Mouse (Mus musculus) hindbrain, embryonic 10.5 days (tissue): ENCODE results near the gene Nrxn3. TPM values are rescaled to one million over a fixed set of nuclear protein-coding genes. Genes with fewer than 3 reads are reported as not detected.

ENCODE experiments used
- DNase-seq: peaks from one replicate; pipeline ENCODE4 v3.0.0-alpha.2; 2017; ENCODE audit warnings: low spot score
- H3K27ac ChIP-seq: fragments of 300-500 bp; sonication (generic); 2 replicates; pipeline ENCODE4 v1.5.1; 2016; ENCODE audit warnings: mild to moderate bottlenecking, moderate library complexity
- H3K27me3 ChIP-seq: fragments of 300-500 bp; sonication (generic); 2 replicates; pipeline ENCODE4 v1.6.1; 2016; ENCODE audit warnings: mild to moderate bottlenecking; ENCODE audit not compliant: poor library complexity, insufficient read depth, severe bottlenecking
- H3K36me3 ChIP-seq: fragments of 300-500 bp; sonication (generic); 2 replicates; pipeline ENCODE4 v1.6.1; 2016; ENCODE audit warnings: mild to moderate bottlenecking, moderate library complexity
- H3K4me1 ChIP-seq: fragments of 300-500 bp; sonication (generic); replicated peaks from 2 replicates; pipeline ENCODE4 v1.6.1; 2016; ENCODE audit warnings: mild to moderate bottlenecking
- H3K4me3 ChIP-seq: fragments of 300-500 bp; sonication (generic); 2 replicates; pipeline ENCODE4 v1.5.1; 2016; ENCODE audit warnings: mild to moderate bottlenecking, moderate library complexity
- H3K9me3 ChIP-seq: fragments of 300-500 bp; sonication (generic); 2 replicates; pipeline ENCODE4 v1.6.1; 2016; ENCODE audit warnings: mild to moderate bottlenecking, moderate library complexity
- WGBS: fragments of 180-500 bp; shearing (Covaris S2); methylation state at CpG from one replicate; pipeline ENCODE4 v1.1.7; 2016; 5-methylcytosine and 5-hydroxymethylcytosine counted together
- polyA plus RNA-seq: library from polyadenylated mRNA; unstranded; fragments of >200 nt; fragmentation: Nextera tagmentation; extraction: Ambion mirVana; gene quantifications from 2 replicates; pipeline ENCODE4 v1.2.1, GENCODE M21; 2016

Nrxn3 gene
- polyA plus RNA-seq, 1 experiment from 2014 or later: 23.5 TPM

DNA sequence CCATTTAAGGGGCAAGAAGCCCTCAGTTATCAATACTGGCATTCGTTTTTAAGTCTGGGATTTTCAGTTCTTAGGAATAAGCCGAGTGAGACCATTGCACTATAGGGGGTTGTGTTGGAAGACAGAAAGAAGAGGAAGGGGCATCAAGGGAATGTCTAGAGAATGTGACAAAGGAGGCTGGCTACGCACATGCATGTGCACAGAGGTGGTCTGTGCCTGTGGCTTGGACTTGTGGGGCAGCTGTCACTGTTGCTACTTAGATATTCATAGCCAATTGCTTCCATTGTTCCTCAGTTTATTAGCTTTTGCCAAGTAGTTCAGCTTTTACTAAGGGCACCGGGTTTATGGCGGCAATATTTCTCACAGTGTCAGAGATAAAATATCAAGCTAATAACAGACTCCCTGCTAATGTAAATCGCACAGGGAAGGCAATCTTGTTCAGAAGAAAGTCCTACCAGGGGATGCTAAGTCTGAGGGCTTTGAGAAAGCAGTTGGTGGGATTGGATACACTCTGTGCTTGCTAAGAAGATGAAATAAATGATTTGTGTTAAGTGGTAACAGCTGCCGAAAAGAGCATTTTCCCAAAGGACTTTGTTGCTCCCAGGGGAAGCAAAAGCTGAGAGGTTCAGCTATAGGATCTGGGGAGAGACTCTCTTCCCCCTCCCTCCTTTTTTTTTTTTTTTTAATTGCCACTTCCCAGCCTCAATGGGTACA, 177.5 kb downstream of the Nrxn3 start:
- H3K27ac ChIP-seq: no peak overlapping the region

DNA sequence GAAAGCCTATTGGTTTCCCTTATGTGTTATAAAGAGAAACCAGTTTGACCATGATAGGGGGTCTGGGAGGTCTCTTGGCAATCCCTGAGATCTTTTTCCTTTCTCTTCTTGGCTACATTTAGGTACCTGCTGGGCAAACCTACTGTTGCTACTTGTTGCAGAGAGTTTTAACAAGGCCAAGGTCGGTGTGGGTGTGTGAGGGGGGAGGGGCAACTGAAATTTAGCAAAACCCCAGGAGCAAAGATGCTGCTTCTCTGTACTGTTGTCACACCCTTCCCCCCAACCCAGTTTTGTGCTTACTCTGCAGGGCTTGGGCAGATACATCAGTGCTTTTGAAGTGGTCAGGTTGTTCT, 178.0 kb downstream of the Nrxn3 start:
- Histone ChIP-seq H3K36me3 (no peaks in the 10 kb centered on the region), H3K4me1 (peaks cover 12% of the 10 kb centered on the region; the same call in 1 of the 2 replicates), H3K27me3 (no peaks in the 10 kb centered on the region), H3K27ac (no peak overlapping the region), H3K4me3 (no peak overlapping the region), H3K9me3 (no peaks in the 10 kb centered on the region)
- no peak for DNase-seq
- 9% methylated on average over 1 of the region's 1 CpGs for WGBS

More for the DNA sequence above, 177.5 kb downstream of the Nrxn3 start:
- Histone ChIP-seq H3K4me1 (peaks cover 12% of the 10 kb centered on the region; the same call in 1 of the 2 replicates), H3K36me3 (no peaks in the 10 kb centered on the region), H3K4me3 (no peak overlapping the region), H3K27me3 (no peaks in the 10 kb centered on the region), H3K9me3 (no peaks in the 10 kb centered on the region)
- DNase-seq: no peak
- 63% methylated on average over 7 of the region's 7 CpGs for WGBS

DNA sequence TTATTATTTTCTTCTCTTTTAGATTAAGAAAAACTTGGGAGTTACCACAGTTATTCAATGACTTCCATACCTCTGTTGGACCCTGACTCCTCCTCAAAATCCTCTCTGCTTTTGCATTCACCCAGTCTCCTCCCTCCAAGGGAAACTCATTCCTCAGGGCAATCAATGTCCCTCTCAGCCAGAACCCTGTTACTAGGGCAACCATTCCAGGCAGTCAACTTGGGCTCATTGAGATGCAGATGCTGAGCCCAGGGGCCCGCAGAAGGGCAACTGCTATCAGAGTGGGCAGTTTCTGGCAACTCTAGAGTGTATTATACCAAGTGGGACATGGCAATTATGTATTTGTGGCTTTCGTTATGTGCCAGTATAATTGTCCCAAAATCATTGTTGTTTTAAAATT, 188.1 kb downstream of the Nrxn3 start:
- Histone ChIP-seq H3K9me3 (no peaks in the 10 kb centered on the region), H3K4me1 (peaks cover 17% of the 10 kb centered on the region), H3K27me3 (no peaks in the 10 kb centered on the region), H3K4me3 (no peak overlapping the region), H3K27ac (peak overlapping the region; percentile 84), H3K36me3 (no peaks in the 10 kb centered on the region)
- DNase-seq: peak; percentile 77
- WGBS: 14% methylated on average over 2 of the region's 2 CpGs

DNA sequence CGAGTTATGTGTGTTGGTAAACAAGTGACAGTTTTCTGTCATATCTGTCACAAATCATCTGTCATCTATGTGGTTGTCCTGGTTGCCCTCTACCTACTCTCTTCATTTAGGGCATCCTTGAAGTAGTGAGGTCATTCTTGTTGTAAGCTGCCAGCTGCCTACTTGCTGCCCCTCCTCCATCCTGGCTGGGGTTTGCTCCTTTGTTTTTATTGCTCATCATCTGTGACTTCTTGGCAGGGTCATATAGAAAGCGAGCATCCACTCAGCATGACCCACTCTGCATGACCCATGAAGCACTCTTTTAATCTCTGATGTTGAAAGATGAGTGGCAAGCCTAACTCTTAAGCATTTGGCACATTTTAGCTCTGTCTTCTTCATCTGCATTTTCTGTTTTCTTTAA, 194.1 kb downstream of the Nrxn3 start:
- no peak for DNase-seq
- WGBS: 62% methylated on average over 2 of the region's 2 CpGs
- H3K4me1 ChIP-seq: peaks cover 3% of the 10 kb centered on the region; the same call in 1 of the 2 replicates
- H3K36me3 ChIP-seq: no peaks in the 10 kb centered on the region
- no peaks in the 10 kb centered on the region for H3K9me3 ChIP-seq
- H3K4me3 ChIP-seq: no peak overlapping the region
- H3K27ac ChIP-seq: no peak overlapping the region
- H3K27me3 ChIP-seq: no peaks in the 10 kb centered on the region

DNA sequence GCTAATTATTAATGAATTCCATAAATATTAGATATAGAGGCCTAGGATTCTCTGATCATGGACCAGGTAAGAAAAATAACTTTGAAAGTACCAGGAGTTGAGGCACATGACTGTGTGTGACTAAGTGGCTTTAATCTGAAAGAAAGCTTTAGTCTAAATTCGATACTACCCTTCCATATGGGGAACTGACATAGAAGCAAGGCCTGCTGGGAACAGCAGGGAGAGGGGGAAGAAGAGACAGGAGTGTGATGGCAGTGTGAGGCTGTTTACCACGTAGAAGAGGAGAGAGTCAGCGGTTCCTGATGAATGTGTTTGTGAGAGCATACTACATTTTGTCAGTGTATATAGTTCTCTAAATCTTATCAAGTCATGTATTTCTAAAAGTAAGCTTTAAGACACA, 202.2 kb downstream of the Nrxn3 start:
- H3K27ac ChIP-seq: no peak overlapping the region
- no peak for DNase-seq
- WGBS: 70% methylated on average over 3 of the region's 3 CpGs
- no peaks in the 10 kb centered on the region for H3K27me3 ChIP-seq
- H3K4me1 ChIP-seq: no peaks in the 10 kb centered on the region
- H3K9me3 ChIP-seq: no peaks in the 10 kb centered on the region
- no peaks in the 10 kb centered on the region for H3K36me3 ChIP-seq
- no peak overlapping the region for H3K4me3 ChIP-seq

DNA sequence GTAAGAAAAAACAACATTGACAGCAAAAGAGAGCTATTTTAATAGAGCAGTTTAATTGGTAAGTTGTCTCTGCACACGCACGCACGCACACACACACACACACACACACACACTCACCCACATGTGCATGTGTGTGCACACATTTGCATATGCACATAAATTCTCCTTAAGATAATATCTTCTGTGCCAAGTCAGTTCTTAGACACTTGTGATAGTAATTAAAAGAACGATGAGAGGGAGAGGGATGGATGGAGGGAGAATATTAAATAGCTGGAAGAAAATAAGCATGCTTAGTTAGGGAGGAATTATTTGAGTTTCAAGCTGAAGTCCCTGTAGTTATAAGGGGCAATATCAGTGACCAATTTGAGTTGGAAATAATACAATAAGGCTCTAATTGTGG, 203.6 kb downstream of the Nrxn3 start:
- Histone ChIP-seq H3K9me3 (no peaks in the 10 kb centered on the region), H3K27me3 (no peaks in the 10 kb centered on the region), H3K36me3 (no peaks in the 10 kb centered on the region), H3K27ac (no peak overlapping the region), H3K4me3 (no peak overlapping the region), H3K4me1 (no peaks in the 10 kb centered on the region)
- no peak for DNase-seq
- WGBS: 90% methylated on average over 4 of the region's 4 CpGs

DNA sequence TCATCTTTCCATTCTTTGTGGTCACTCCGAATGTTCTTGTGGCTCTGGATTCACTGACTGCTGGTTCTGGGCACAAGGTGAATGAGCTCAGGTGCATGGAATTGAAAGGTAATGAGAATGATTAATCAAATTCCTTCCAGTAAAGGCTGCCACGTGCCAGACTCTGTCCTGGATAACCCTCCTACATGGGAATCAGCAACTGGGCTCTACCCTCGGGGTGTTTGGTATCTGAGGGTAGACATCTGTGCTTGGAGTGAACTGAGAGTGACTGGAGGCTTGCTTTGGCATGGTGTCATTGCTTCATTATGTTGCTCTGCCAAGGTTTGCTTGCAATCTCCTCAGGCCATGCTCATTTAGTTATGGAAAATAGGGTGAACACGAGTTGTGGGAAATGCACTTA, 209.0 kb downstream of the Nrxn3 start:
- no peak overlapping the region for H3K4me3 ChIP-seq
- WGBS: 78% methylated on average over 4 of the region's 4 CpGs

DNA sequence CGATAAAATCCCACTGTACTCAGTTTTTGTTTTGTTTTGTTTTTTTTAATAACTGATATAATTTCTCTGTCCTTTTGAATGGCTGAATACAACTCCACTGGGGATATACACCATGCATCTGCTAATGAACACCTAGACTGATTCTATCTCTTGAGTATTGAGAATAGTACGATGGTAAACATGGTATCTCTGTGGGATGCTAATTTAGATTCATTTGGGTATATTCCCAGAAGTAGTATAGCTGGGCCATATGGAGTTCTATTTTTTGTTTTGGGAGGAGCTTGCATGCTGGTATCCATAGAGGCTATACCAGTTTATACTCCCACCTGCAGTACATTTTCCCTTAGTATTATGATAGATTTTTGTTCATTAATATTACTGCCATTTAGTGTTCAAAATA, 217.0 kb downstream of the Nrxn3 start:
- no peaks in the 10 kb centered on the region for H3K36me3 ChIP-seq
- no peak overlapping the region for H3K27ac ChIP-seq
- no peak overlapping the region for H3K4me3 ChIP-seq
- H3K9me3 ChIP-seq: no peaks in the 10 kb centered on the region
- WGBS: 84% methylated on average over 2 of the region's 2 CpGs
- DNase-seq: no peak
- H3K27me3 ChIP-seq: no peaks in the 10 kb centered on the region
- H3K4me1 ChIP-seq: no peaks in the 10 kb centered on the region

More for the DNA sequence above, 209.0 kb downstream of the Nrxn3 start:
- no peaks in the 10 kb centered on the region for H3K4me1 ChIP-seq
- H3K27ac ChIP-seq: no peak overlapping the region
- no peak for DNase-seq
- H3K9me3 ChIP-seq: no peaks in the 10 kb centered on the region
- H3K27me3 ChIP-seq: no peaks in the 10 kb centered on the region
- H3K36me3 ChIP-seq: no peaks in the 10 kb centered on the region

DNA sequence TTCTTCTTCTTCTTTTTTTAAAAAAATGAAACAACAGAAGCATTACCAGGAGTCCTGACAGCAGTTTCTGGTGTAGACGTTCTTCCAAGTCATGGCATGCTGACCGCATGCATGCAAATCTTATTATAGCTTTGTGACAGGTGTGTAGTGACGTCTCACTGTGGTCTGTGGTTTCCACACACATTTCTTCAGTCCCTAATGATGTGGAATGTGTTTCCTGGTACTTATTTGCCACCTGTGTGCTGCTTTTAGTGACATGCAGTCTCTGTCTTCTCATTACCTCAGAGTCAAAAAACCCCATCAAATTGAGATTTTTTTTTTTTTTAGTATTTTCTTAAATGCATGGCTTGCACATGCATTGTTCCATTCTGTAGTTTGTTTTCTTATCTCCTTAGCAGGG, 222.3 kb downstream of the Nrxn3 start:
- WGBS: 81% methylated on average over 3 of the region's 3 CpGs
- no peaks in the 10 kb centered on the region for H3K4me1 ChIP-seq

DNA sequence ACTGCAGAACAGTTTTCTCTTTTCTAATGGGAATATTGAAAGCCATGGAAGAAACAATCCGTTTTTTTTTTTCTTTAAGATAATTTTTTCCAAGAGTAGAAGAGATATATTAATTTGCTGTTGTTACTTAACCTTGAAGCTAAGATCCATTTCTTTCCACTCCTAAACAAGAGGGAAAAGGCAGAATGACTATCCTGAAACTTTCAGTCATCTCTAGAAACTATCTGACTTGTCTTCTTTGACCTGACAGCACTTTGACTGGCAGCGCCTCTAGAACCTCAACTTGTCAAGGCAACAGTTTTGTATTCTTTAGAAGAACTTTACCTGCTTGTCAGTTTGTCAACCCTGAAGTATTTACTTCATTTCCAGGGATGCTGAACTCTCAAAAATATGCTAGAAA, 227.2 kb downstream of the Nrxn3 start:
- 86% methylated on average over 2 of the region's 2 CpGs for WGBS
- Histone ChIP-seq H3K36me3 (no peaks in the 10 kb centered on the region), H3K4me3 (no peak overlapping the region), H3K9me3 (no peaks in the 10 kb centered on the region), H3K27me3 (no peaks in the 10 kb centered on the region), H3K27ac (no peak overlapping the region), H3K4me1 (no peaks in the 10 kb centered on the region)
- DNase-seq: no peak

More for the DNA sequence above, 222.3 kb downstream of the Nrxn3 start:
- H3K27me3 ChIP-seq: no peaks in the 10 kb centered on the region
- no peaks in the 10 kb centered on the region for H3K9me3 ChIP-seq
- no peaks in the 10 kb centered on the region for H3K36me3 ChIP-seq
- DNase-seq: no peak
- no peak overlapping the region for H3K4me3 ChIP-seq
- no peak overlapping the region for H3K27ac ChIP-seq

DNA sequence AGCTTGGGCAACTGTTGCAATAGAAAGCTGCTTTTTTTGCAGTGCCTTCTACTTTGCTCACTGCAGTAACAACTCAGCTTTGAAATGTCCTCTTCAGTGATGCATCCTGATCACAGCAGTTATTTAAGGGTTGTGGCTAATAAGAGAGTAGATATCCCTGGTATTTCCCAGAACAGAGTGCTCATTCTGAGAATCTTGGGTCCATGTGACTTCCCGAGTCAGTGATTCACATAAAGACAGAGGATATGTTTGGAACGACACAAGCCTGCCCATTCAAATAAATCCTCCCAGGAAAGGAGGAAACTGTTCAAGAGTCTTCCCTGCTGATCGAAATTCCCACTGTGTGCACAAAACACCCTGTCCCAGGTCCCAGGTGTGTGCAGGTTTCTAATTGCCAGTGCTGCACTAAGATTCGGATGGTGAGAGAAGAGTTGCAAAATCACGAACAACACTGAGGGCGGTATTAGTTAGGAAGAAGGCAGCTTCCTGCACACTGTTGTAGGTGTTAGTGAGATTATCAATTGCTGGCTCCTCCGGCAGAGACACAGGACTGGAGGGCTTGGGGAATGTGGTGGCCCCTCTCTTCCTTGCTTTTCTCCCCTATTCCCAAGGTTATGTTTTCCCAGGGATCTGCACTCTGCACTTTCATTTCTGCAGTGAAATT, 230.4 kb downstream of the Nrxn3 start:
- H3K36me3 ChIP-seq: no peaks in the 10 kb centered on the region
- H3K27ac ChIP-seq: no peak overlapping the region
- H3K9me3 ChIP-seq: no peaks in the 10 kb centered on the region
- H3K4me3 ChIP-seq: no peak overlapping the region
- H3K27me3 ChIP-seq: no peaks in the 10 kb centered on the region
- 75% methylated on average over 7 of the region's 7 CpGs for WGBS
- no peaks in the 10 kb centered on the region for H3K4me1 ChIP-seq
- no peak for DNase-seq

DNA sequence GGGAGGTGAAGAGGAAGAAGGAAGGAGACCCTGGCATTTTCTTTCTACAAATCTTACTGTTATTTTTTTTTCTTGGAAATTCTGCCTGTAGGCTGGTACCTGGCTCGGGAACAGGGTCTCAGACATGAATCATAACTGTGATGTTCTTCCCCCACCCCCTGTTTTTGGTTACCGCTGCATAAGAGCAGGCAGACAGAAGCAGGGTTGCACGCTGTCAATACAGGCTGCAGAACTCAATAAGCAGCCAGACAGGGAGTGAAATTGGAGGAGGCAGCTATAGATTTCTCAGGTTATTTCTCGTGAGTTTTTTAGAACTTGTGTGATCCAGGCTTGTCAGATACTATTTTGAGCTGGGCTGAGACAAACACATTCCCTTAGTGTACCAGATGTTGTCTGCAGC, 231.1 kb downstream of the Nrxn3 start:
- no peak for DNase-seq

DNA sequence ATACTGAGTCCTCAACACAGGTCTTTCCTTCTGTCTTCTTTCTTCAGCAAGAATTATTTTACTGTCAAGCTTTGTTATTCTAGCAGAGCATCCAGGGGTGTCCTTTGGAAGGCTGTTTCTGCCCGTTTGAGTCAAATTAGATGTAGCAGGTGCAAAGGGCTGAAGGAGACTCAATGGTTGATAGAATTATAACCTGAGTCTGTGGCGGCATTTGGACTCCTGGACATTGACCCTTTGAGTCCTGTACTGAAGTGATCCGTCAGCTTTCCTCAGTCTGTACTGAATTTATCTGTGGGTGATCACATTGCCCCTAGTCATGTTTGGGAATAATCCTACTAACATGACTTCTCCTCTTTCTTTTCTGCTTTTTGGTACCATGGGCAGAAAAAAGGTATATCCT, 234.8 kb downstream of the Nrxn3 start:
- Histone ChIP-seq H3K36me3 (no peaks in the 10 kb centered on the region), H3K27ac (no peak overlapping the region), H3K4me3 (no peak overlapping the region), H3K27me3 (no peaks in the 10 kb centered on the region), H3K4me1 (no peaks in the 10 kb centered on the region), H3K9me3 (no peaks in the 10 kb centered on the region)
- no peak for DNase-seq
- WGBS: 79% methylated on average over 3 of the region's 3 CpGs

More for the DNA sequence above, 231.1 kb downstream of the Nrxn3 start:
- H3K9me3 ChIP-seq: no peaks in the 10 kb centered on the region
- no peaks in the 10 kb centered on the region for H3K4me1 ChIP-seq
- no peak overlapping the region for H3K4me3 ChIP-seq
- 69% methylated on average over 4 of the region's 4 CpGs for WGBS
- H3K27me3 ChIP-seq: no peaks in the 10 kb centered on the region
- no peaks in the 10 kb centered on the region for H3K36me3 ChIP-seq
- no peak overlapping the region for H3K27ac ChIP-seq
